Mouse (Mus musculus) adrenal gland, postnatal 36 days (tissue): Measurements from ENCODE around the gene Pde9a. TPM values are rescaled to one million over a fixed set of nuclear protein-coding genes. Genes with fewer than 3 reads are reported as not detected.

Experiments
- DNase-seq, 2 experiments: peaks; one replicate each; pipeline ENCODE4 v3.0.0; 2021; ENCODE audit warnings: mixed read lengths in 1 of 2
- total RNA-seq, 2 experiments: library from RNA; stranded (reverse); gene quantifications; 2 replicates each; pipeline ENCODE4 v1.2.3; 2021

Pde9a gene
- total RNA-seq, 2 experiments from 2014 or later = 3.2 to 3.7 TPM

GRCm38 (mm10) chr17:31433401-31433928 is 47.5 kb downstream of the Pde9a start:
- no peak for DNase-seq

- no peak for DNase-seq
Measured at GRCm38 (mm10) chr17:31433978-31434797, 48.2 kb downstream of the Pde9a start.

GRCm38 (mm10) chr17:31434825-31435325 is 48.9 kb downstream of the Pde9a start:
- no peak for DNase-seq

GRCm38 (mm10) chr17:31435934-31436813 is 50.2 kb downstream of the Pde9a start:
- DNase-seq = no peak

- DNase-seq = no peak
Measured at GRCm38 (mm10) chr17:31436814-31437406, 50.9 kb downstream of the Pde9a start.

GRCm38 (mm10) chr17:31437482-31437881 is 51.5 kb downstream of the Pde9a start:
- DNase-seq = no peak

GRCm38 (mm10) chr17:31439978-31440377 is 54.0 kb downstream of the Pde9a start:
- no peak for DNase-seq

- DNase-seq = no peak
Measured at GRCm38 (mm10) chr17:31442513-31442912, 56.5 kb downstream of the Pde9a start.

GRCm38 (mm10) chr17:31444251-31444650 is 58.2 kb downstream of the Pde9a start:
- no peak for DNase-seq

GRCm38 (mm10) chr17:31445061-31445731 is 59.2 kb downstream of the Pde9a start:
- DNase-seq = no peak

- no peak for DNase-seq
Measured at GRCm38 (mm10) chr17:31447766-31448165, 61.8 kb downstream of the Pde9a start.

- DNase-seq = no peak
Measured at GRCm38 (mm10) chr17:31448519-31448918, 62.5 kb downstream of the Pde9a start.

- DNase-seq = no peak
Measured at GRCm38 (mm10) chr17:31450206-31450605, 64.2 kb downstream of the Pde9a start.

- peak; percentile 67 to 76 for DNase-seq
Measured at GRCm38 (mm10) chr17:31451179-31451708, 65.2 kb downstream of the Pde9a start.

GRCm38 (mm10) chr17:31452816-31453215 is 66.8 kb downstream of the Pde9a start:
- no peak for DNase-seq

GRCm38 (mm10) chr17:31453476-31453875 is 67.5 kb downstream of the Pde9a start:
- no peak for DNase-seq

GRCm38 (mm10) chr17:31454056-31454455 is 68.0 kb downstream of the Pde9a start:
- peak; percentile 54 to 64 for DNase-seq

GRCm38 (mm10) chr17:31456723-31457567 is 70.9 kb downstream of the Pde9a start:
- DNase-seq = peak; percentile 27 to 68

- no peak for DNase-seq
Measured at GRCm38 (mm10) chr17:31460416-31460815, 74.4 kb downstream of the Pde9a start.

GRCm38 (mm10) chr17:31462506-31462905 is 76.5 kb downstream of the Pde9a start:
- DNase-seq = no peak
